Mouse (Mus musculus): ENCODE results near the gene Ankrd26. TPM values are rescaled to one million over a fixed set of nuclear protein-coding genes. Genes with fewer than 3 reads are reported as not detected.

Gene Ankrd26
- 11.4 and 15.6 TPM in 2 replicates for polyA plus RNA-seq (2014; fragmentation: Nextera tagmentation; extraction: Ambion mirVana)

DNA sequence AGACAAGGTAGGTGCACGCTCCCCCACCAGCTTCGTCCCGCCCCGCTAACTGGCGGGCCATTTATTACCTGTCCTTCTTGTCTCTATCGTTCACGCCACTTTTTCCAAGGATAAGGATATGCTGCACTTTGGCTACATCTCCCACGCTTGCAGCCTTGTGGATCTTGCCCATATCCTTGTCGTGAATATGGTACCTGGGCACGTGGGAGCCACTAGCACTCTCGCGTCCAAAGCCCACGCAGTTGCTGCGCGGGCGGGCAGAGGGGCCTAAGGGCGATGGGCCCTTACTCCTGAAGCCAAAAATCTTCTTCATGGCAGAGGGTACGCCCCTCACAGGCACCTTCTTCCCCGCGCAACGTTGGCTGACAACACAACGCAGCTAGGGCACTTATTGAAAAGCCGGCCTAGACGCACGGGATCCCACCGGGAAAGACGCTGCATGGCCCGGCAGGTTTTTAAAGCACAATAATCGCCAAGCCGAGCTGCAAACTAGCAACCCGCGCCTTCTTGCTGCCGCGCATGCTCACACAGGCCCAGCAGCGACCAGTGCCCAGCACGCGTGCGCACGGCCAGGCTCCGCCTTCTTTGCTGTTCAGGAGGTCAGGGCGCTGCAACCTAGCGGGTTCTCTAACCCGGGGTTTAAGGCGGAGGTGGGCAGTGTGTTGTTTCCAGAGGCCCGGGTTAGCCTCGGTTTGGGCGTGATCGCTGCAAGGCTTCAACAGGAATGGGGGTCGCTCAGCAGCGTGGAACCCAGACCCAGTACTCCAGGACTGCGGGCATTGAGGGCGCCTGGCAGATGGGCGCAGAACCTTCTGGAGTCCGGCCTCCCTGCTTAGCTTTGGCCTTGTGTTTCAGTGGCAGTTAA, at the start of gene Ankrd26:
TSS of gene Ankrd26 (minus strand) at position 482 of the 865 bp plus-strand sequence.
- Histone ChIP-seq H3K36me3 (ENCODE audit: control insufficient read depth, insufficient read depth, low read length) (peaks cover 22% of the 10 kb centered on the region), H3K4me2 (ENCODE audit: low read length) (peak within 1 kb of the TSS; percentile 96), H3K4me1 (replicated peaks; ENCODE audit: control insufficient read depth, insufficient read depth, low read length) (peaks cover 18% of the 10 kb centered on the region), H3K27ac (ENCODE audit: low read depth) (peak within 1 kb of the TSS; percentile 69), H3K27me3 (replicated peaks; ENCODE audit: control insufficient read depth, insufficient read depth, low read length) (no peaks in the 10 kb centered on the region), H3K9me3 (ENCODE audit: control insufficient read depth, low read length) (no peaks in the 10 kb centered on the region), H3K9ac (ENCODE audit: low read length) (peak within 1 kb of the TSS; percentile 80), H3K4me3 (ENCODE audit: low read depth, low read length) (peak within 1 kb of the TSS; percentile 73)
- ATAC-seq (replicated peaks; ENCODE audit: low FRiP score, low TSS enrichment, low read depth) (peak; percentile 95), DNase-seq (ENCODE audit: low spot score) (peak; percentile 91)
- 4% methylated on average over 54 of the region's 54 CpGs for WGBS

GRCm38 (mm10) chr6:118608906-118609305, 46.9 kb upstream of the Ankrd26 start:
- no peak overlapping the region for H3K27ac ChIP-seq (ENCODE audit: low read depth)
- DNase-seq (ENCODE audit: low spot score) (no peak), ATAC-seq (replicated peaks; ENCODE audit: low FRiP score, low TSS enrichment, low read depth) (no peak)
- H3K4me2 ChIP-seq (ENCODE audit: low read length): no peak overlapping the region
- WGBS: 90% methylated on average over 6 of the region's 6 CpGs
- H3K4me3 ChIP-seq (ENCODE audit: low read depth, low read length): no peak overlapping the region
- H3K9ac ChIP-seq (ENCODE audit: low read length): no peak overlapping the region
- no peaks in the 10 kb centered on the region for H3K27me3 ChIP-seq (replicated peaks; ENCODE audit: control insufficient read depth, insufficient read depth, low read length)
- no peaks in the 10 kb centered on the region for H3K9me3 ChIP-seq (ENCODE audit: control insufficient read depth, low read length)
- H3K4me1 ChIP-seq (replicated peaks; ENCODE audit: control insufficient read depth, insufficient read depth, low read length): no peaks in the 10 kb centered on the region
- no peaks in the 10 kb centered on the region for H3K36me3 ChIP-seq (ENCODE audit: control insufficient read depth, insufficient read depth, low read length)

DNA sequence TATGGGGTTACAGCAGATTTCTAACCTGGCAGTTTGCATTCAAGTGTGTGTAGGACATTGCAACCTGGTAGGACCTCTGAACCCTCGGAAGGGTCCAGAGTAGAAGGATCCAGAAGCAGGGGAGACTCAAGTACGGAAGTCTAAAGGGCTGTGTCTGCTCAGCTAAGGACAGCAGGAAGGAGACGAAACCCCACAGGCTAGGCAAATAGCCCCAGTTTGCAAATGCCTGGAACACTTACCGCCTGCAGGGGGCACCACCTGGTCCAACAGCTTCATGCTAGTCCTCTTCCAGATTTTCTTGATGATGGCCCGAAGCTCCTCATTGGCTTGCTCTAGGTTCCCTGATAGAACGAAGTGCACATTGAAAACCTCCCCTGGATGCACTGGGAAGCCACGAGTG, 43.9 kb upstream of the Ankrd26 start:
- Histone ChIP-seq H3K9ac (ENCODE audit: low read length) (no peak overlapping the region), H3K4me3 (ENCODE audit: low read depth, low read length) (no peak overlapping the region), H3K27me3 (replicated peaks; ENCODE audit: control insufficient read depth, insufficient read depth, low read length) (no peaks in the 10 kb centered on the region), H3K9me3 (ENCODE audit: control insufficient read depth, low read length) (no peaks in the 10 kb centered on the region), H3K27ac (ENCODE audit: low read depth) (no peak overlapping the region), H3K4me2 (ENCODE audit: low read length) (no peak overlapping the region), H3K36me3 (ENCODE audit: control insufficient read depth, insufficient read depth, low read length) (no peaks in the 10 kb centered on the region), H3K4me1 (replicated peaks; ENCODE audit: control insufficient read depth, insufficient read depth, low read length) (no peaks in the 10 kb centered on the region)
- no peak for ATAC-seq (replicated peaks; ENCODE audit: low FRiP score, low TSS enrichment, low read depth)
- no peak for DNase-seq (ENCODE audit: low spot score)
- 76% methylated on average over 7 of the region's 7 CpGs for WGBS

GRCm38 (mm10) chr6:118603825-118604224, 41.8 kb upstream of the Ankrd26 start:
- no peak overlapping the region for H3K4me3 ChIP-seq (ENCODE audit: low read depth, low read length)
- no peak overlapping the region for H3K27ac ChIP-seq (ENCODE audit: low read depth)
- DNase-seq (ENCODE audit: low spot score) (no peak), ATAC-seq (replicated peaks; ENCODE audit: low FRiP score, low TSS enrichment, low read depth) (no peak)
- no peak overlapping the region for H3K4me2 ChIP-seq (ENCODE audit: low read length)
- no peaks in the 10 kb centered on the region for H3K9me3 ChIP-seq (ENCODE audit: control insufficient read depth, low read length)
- no peaks in the 10 kb centered on the region for H3K27me3 ChIP-seq (replicated peaks; ENCODE audit: control insufficient read depth, insufficient read depth, low read length)
- no peaks in the 10 kb centered on the region for H3K4me1 ChIP-seq (replicated peaks; ENCODE audit: control insufficient read depth, insufficient read depth, low read length)
- H3K36me3 ChIP-seq (ENCODE audit: control insufficient read depth, insufficient read depth, low read length): no peaks in the 10 kb centered on the region
- 91% methylated on average over 7 of the region's 7 CpGs for WGBS
- no peak overlapping the region for H3K9ac ChIP-seq (ENCODE audit: low read length)

DNA sequence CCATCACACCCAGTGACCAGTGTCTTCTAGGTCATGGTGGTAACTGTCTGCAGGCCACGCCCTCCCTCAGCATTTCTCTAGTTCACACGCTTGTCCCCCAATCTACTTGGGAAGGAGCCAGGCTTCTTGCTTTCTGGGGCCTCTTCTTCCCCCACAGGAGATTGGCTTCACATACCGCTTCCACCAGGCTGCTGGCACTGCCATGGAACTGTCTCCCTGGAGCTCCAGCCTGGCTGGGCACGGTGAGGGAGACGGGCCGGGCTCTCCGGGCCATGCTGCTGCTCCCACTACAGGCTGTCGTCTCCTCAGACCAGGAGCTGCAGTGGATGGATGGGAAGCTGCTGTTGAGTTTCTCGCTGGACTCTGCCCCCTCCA, 33.6 kb upstream of the Ankrd26 start:
- no peak for DNase-seq (ENCODE audit: low spot score)
- Histone ChIP-seq H3K27me3 (replicated peaks; ENCODE audit: control insufficient read depth, insufficient read depth, low read length) (peaks cover 12% of the 10 kb centered on the region; the same call in 1 of the 2 replicates), H3K9ac (ENCODE audit: low read length) (no peak overlapping the region), H3K4me2 (ENCODE audit: low read length) (no peak overlapping the region), H3K36me3 (ENCODE audit: control insufficient read depth, insufficient read depth, low read length) (no peaks in the 10 kb centered on the region), H3K4me1 (replicated peaks; ENCODE audit: control insufficient read depth, insufficient read depth, low read length) (0 out of 2 replicates have a peak, but pooled peaks cover 8% of the 10 kb centered on the region), H3K9me3 (ENCODE audit: control insufficient read depth, low read length) (no peaks in the 10 kb centered on the region), H3K27ac (ENCODE audit: low read depth) (no peak overlapping the region), H3K4me3 (ENCODE audit: low read depth, low read length) (no peak overlapping the region)
- no peak for ATAC-seq (replicated peaks; ENCODE audit: low FRiP score, low TSS enrichment, low read depth)
- 69% methylated on average over 9 of the region's 9 CpGs for WGBS

GRCm38 (mm10) chr6:118594833-118595680, 33.0 kb upstream of the Ankrd26 start:
- WGBS: 82% methylated on average over 10 of the region's 10 CpGs
- H3K27ac ChIP-seq (ENCODE audit: low read depth): no peak overlapping the region
- H3K4me3 ChIP-seq (ENCODE audit: low read depth, low read length): no peak overlapping the region
- H3K9ac ChIP-seq (ENCODE audit: low read length): no peak overlapping the region
- no peaks in the 10 kb centered on the region for H3K9me3 ChIP-seq (ENCODE audit: control insufficient read depth, low read length)
- DNase-seq (ENCODE audit: low spot score) (no peak), ATAC-seq (replicated peaks; ENCODE audit: low FRiP score, low TSS enrichment, low read depth) (no peak)
- no peak overlapping the region for H3K4me2 ChIP-seq (ENCODE audit: low read length)
- 0 out of 2 replicates have a peak, but pooled peaks cover 8% of the 10 kb centered on the region for H3K4me1 ChIP-seq (replicated peaks; ENCODE audit: control insufficient read depth, insufficient read depth, low read length)
- no peaks in the 10 kb centered on the region for H3K36me3 ChIP-seq (ENCODE audit: control insufficient read depth, insufficient read depth, low read length)
- peaks cover 12% of the 10 kb centered on the region; the same call in 1 of the 2 replicates for H3K27me3 ChIP-seq (replicated peaks; ENCODE audit: control insufficient read depth, insufficient read depth, low read length)

DNA sequence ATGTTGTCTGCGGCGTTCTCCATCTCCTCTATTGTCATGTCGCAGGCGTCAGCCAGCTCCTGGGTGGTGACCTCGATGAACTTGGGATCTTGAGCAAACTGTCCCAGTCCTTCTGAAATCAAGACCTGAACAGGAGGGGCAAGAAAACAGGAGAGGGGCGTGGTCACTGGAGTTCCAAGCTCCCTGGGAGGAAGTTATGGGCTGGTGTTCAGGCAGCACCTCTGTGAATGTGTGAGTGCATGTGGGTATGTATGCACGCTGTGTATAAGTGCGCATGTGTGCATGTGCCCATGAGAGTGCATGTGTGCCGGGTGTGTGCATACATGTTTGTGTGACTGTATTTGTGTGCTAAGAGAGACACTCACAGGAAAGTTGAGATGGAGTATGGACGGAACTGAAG, 32.0 kb upstream of the Ankrd26 start:
- no peaks in the 10 kb centered on the region for H3K36me3 ChIP-seq (ENCODE audit: control insufficient read depth, insufficient read depth, low read length)
- H3K9ac ChIP-seq (ENCODE audit: low read length): peak overlapping the region; percentile 34; the same call in 1 of the 2 replicates
- H3K27ac ChIP-seq (ENCODE audit: low read depth): no peak overlapping the region
- 35% methylated on average over 10 of the region's 10 CpGs for WGBS
- peaks cover 12% of the 10 kb centered on the region; the same call in 1 of the 2 replicates for H3K27me3 ChIP-seq (replicated peaks; ENCODE audit: control insufficient read depth, insufficient read depth, low read length)
- H3K4me1 ChIP-seq (replicated peaks; ENCODE audit: control insufficient read depth, insufficient read depth, low read length): 0 out of 2 replicates have a peak, but pooled peaks cover 8% of the 10 kb centered on the region
- H3K4me2 ChIP-seq (ENCODE audit: low read length): peak overlapping the region; percentile 68
- DNase-seq (ENCODE audit: low spot score) (no peak), ATAC-seq (replicated peaks; ENCODE audit: low FRiP score, low TSS enrichment, low read depth) (peak; percentile 29)
- H3K9me3 ChIP-seq (ENCODE audit: control insufficient read depth, low read length): no peaks in the 10 kb centered on the region
- peak overlapping the region; percentile 37 for H3K4me3 ChIP-seq (ENCODE audit: low read depth, low read length)

- 2% methylated on average over 34 of the region's 34 CpGs for WGBS
- 0 out of 2 replicates have a peak, but pooled peaks cover 8% of the 10 kb centered on the region for H3K4me1 ChIP-seq (replicated peaks; ENCODE audit: control insufficient read depth, insufficient read depth, low read length)
- peak; percentile 79 for DNase-seq (ENCODE audit: low spot score)
These were observed 31.5 kb upstream of the Ankrd26 start for GRCm38 (mm10) chr6:118593377-118594061.

More at GRCm38 (mm10) chr6:118593377-118594061, 31.5 kb upstream of the Ankrd26 start:
- peak; percentile 85 for ATAC-seq (replicated peaks; ENCODE audit: low FRiP score, low TSS enrichment, low read depth)
- Histone ChIP-seq H3K9ac (ENCODE audit: low read length) (peak overlapping the region; percentile 34; the same call in 1 of the 2 replicates), H3K27me3 (replicated peaks; ENCODE audit: control insufficient read depth, insufficient read depth, low read length) (peaks cover 12% of the 10 kb centered on the region; the same call in 1 of the 2 replicates), H3K36me3 (ENCODE audit: control insufficient read depth, insufficient read depth, low read length) (no peaks in the 10 kb centered on the region), H3K9me3 (ENCODE audit: control insufficient read depth, low read length) (no peaks in the 10 kb centered on the region), H3K4me3 (ENCODE audit: low read depth, low read length) (peak overlapping the region; percentile 37), H3K27ac (ENCODE audit: low read depth) (no peak overlapping the region), H3K4me2 (ENCODE audit: low read length) (peak overlapping the region; percentile 68)

Data from intestine, embryonic 14.5 days (tissue).